Mouse (Mus musculus) midbrain, postnatal 0 days (tissue): Measurements from ENCODE around the gene AI413582. TPM values are rescaled to one million over a fixed set of nuclear protein-coding genes. Genes with fewer than 3 reads are reported as not detected.

Experiments
- ATAC-seq: fragments of 200-750 bp; cut with Nextera tagmentation; 2 replicates; pipeline ENCODE4 v1.8.0; 2017; ENCODE audit warnings: moderate number of reproducible peaks, mild to moderate bottlenecking, moderate TSS enrichment, moderate library complexity; ENCODE audit not compliant: low FRiP score
- DNase-seq: peaks from one replicate; pipeline ENCODE4 v3.0.0-alpha.2; 2015; ENCODE audit warnings: low spot score
- H3K27ac ChIP-seq: fragments of 300-500 bp; sonication (generic); 2 replicates; pipeline ENCODE4 v1.5.1; 2014; ENCODE audit warnings: low read depth, mild to moderate bottlenecking, low read length, mixed read lengths
- H3K27me3 ChIP-seq: fragments of 300-500 bp; sonication (generic); 2 replicates; pipeline ENCODE4 v1.6.1; 2014; ENCODE audit warnings: low read length, control low read depth, mixed read lengths; ENCODE audit not compliant: insufficient read depth
- H3K36me3 ChIP-seq: fragments of 300-500 bp; sonication (generic); 2 replicates; pipeline ENCODE4 v1.6.1; 2014; ENCODE audit warnings: low read length, control low read depth, mixed read lengths; ENCODE audit not compliant: insufficient read depth
- H3K4me1 ChIP-seq: fragments of 300-500 bp; sonication (generic); 2 replicates; pipeline ENCODE4 v1.6.1; 2014; ENCODE audit warnings: mild to moderate bottlenecking, control low read depth, antibody characterized with exemption, low read length, mixed read lengths; ENCODE audit not compliant: insufficient read depth
- H3K4me2 ChIP-seq: fragments of 300-500 bp; sonication (generic); 2 replicates; pipeline ENCODE4 v1.6.1; 2014; ENCODE audit warnings: low read depth, mild to moderate bottlenecking, low read length, mixed read lengths; ENCODE audit not compliant: poor library complexity, severe bottlenecking
- H3K4me3 ChIP-seq: fragments of 300-500 bp; sonication (generic); 2 replicates; pipeline ENCODE4 v1.5.1; 2014; ENCODE audit warnings: low read depth, mild to moderate bottlenecking, low read length, moderate library complexity
- H3K9ac ChIP-seq: fragments of 300-500 bp; sonication (generic); replicated peaks from 2 replicates; pipeline ENCODE4 v1.6.1; 2014; ENCODE audit warnings: mild to moderate bottlenecking, low read length, moderate library complexity, mixed read lengths; ENCODE audit not compliant: poor library complexity, severe bottlenecking
- H3K9me3 ChIP-seq: fragments of 300-500 bp; sonication (generic); 2 replicates; pipeline ENCODE4 v1.6.1; 2016; ENCODE audit warnings: low read length, control low read depth
- CTCF ChIP-seq: IDR thresholded peaks from 2 replicates; pipeline ENCODE4 v1.5.1; 2016; ENCODE audit warnings: antibody characterized with exemption, mild to moderate bottlenecking
- WGBS: fragments of 180-500 bp; shearing (Covaris S2); extraction: QIAGEN DNeasy Blood & Tissue Kit; methylation state at CpG from one replicate; pipeline ENCODE4 v1.1.7; 2014; 5-methylcytosine and 5-hydroxymethylcytosine counted together
- polyA plus RNA-seq: library from polyadenylated mRNA; unstranded; fragments of >200 nt; fragmentation: Nextera tagmentation; extraction: Ambion mirVana; gene quantifications from 2 replicates; pipeline ENCODE4 v1.2.1, GENCODE M21; 2015
- total RNA-seq: library from RNA; depleted of rRNA; stranded (reverse); fragments of >200 nt; gene quantifications from 2 replicates; pipeline ENCODE4 v1.2.3, GENCODE M21; 2014

The AI413582 gene
- total and polyA plus RNA-seq, 2 experiments from 2014 or later: 80.2 to 88.8 TPM

- no peak for ATAC-seq
- no peaks in the 10 kb centered on the region for H3K27me3 ChIP-seq
- H3K4me2 ChIP-seq: no peak overlapping the region
- H3K36me3 ChIP-seq: peaks cover 43% of the 10 kb centered on the region
- no peak overlapping the region for H3K9ac ChIP-seq
- no peak overlapping the region for H3K4me3 ChIP-seq
- no peak for TF ChIP-seq CTCF
- DNase-seq: no peak
- H3K27ac ChIP-seq: no peak overlapping the region
- no peaks in the 10 kb centered on the region for H3K4me1 ChIP-seq
- no peaks in the 10 kb centered on the region for H3K9me3 ChIP-seq
- 90% methylated on average over 13 of the region's 13 CpGs for WGBS
Observed at GRCm38 (mm10) chr17:27583185-27583894, 17.8 kb upstream of the AI413582 start.

- no peak overlapping the region for H3K27ac ChIP-seq
- ATAC-seq (no peak), DNase-seq (no peak)
- no peaks in the 10 kb centered on the region for H3K4me1 ChIP-seq
- no peak overlapping the region for H3K4me3 ChIP-seq
- no peak for TF ChIP-seq CTCF
- WGBS: 90% methylated on average over 16 of the region's 20 CpGs
- H3K4me2 ChIP-seq: no peak overlapping the region
- no peaks in the 10 kb centered on the region for H3K27me3 ChIP-seq
- no peaks in the 10 kb centered on the region for H3K9me3 ChIP-seq
- H3K9ac ChIP-seq: no peak overlapping the region
- H3K36me3 ChIP-seq: peaks cover 42% of the 10 kb centered on the region
Observed at GRCm38 (mm10) chr17:27580392-27581068, 15.0 kb upstream of the AI413582 start.

- Histone ChIP-seq H3K9ac (no peak overlapping the region), H3K36me3 (peaks cover 39% of the 10 kb centered on the region), H3K4me1 (no peaks in the 10 kb centered on the region), H3K4me2 (no peak overlapping the region), H3K27me3 (no peaks in the 10 kb centered on the region), H3K9me3 (no peaks in the 10 kb centered on the region), H3K27ac (no peak overlapping the region), H3K4me3 (no peak overlapping the region)
- WGBS: 81% methylated on average over 8 of the region's 8 CpGs
- no peak for ATAC-seq
- TF ChIP-seq CTCF: no peak
- peak; percentile 66 for DNase-seq
Observed at GRCm38 (mm10) chr17:27579816-27580215, 14.3 kb upstream of the AI413582 start.

GRCm38 (mm10) chr17:27578487-27578886 lies 12.9 kb upstream of the AI413582 start:
- Histone ChIP-seq H3K4me3 (no peak overlapping the region), H3K4me2 (no peak overlapping the region), H3K27ac (0 out of 2 replicates have a peak overlapping the region, but pooled peaks have one; percentile 44), H3K27me3 (no peaks in the 10 kb centered on the region), H3K36me3 (peaks cover 39% of the 10 kb centered on the region), H3K9ac (no peak overlapping the region), H3K9me3 (no peaks in the 10 kb centered on the region), H3K4me1 (no peaks in the 10 kb centered on the region)
- ATAC-seq (no peak), DNase-seq (peak; percentile 58)
- 89% methylated on average over 10 of the region's 10 CpGs for WGBS
- TF ChIP-seq CTCF: no peak

GRCm38 (mm10) chr17:27577468-27577867 lies 11.9 kb upstream of the AI413582 start:
- TF ChIP-seq CTCF: peak; percentile 61
- peak; percentile 46 for DNase-seq
- H3K9me3 ChIP-seq: no peaks in the 10 kb centered on the region
- H3K27me3 ChIP-seq: no peaks in the 10 kb centered on the region
- H3K27ac ChIP-seq: peak overlapping the region; percentile 47; the same call in 1 of the 2 replicates
- no peak overlapping the region for H3K4me3 ChIP-seq
- WGBS: 65% methylated on average over 6 of the region's 6 CpGs
- no peak overlapping the region for H3K9ac ChIP-seq
- no peak overlapping the region for H3K4me2 ChIP-seq
- peaks cover 31% of the 10 kb centered on the region for H3K36me3 ChIP-seq
- H3K4me1 ChIP-seq: no peaks in the 10 kb centered on the region
- no peak for ATAC-seq

- no peaks in the 10 kb centered on the region for H3K4me1 ChIP-seq
- TF ChIP-seq CTCF: no peak
- no peak overlapping the region for H3K9ac ChIP-seq
- H3K4me2 ChIP-seq: no peak overlapping the region
- no peaks in the 10 kb centered on the region for H3K27me3 ChIP-seq
- H3K9me3 ChIP-seq: no peaks in the 10 kb centered on the region
- no peak overlapping the region for H3K4me3 ChIP-seq
- DNase-seq (no peak), ATAC-seq (no peak)
- peaks cover 23% of the 10 kb centered on the region for H3K36me3 ChIP-seq
- 89% methylated on average over 7 of the region's 7 CpGs for WGBS
- no peak overlapping the region for H3K27ac ChIP-seq
Observed at GRCm38 (mm10) chr17:27576056-27576455, 10.5 kb upstream of the AI413582 start.
